Mouse (Mus musculus): ENCODE measurements around the gene Gprasp2.

DNA sequence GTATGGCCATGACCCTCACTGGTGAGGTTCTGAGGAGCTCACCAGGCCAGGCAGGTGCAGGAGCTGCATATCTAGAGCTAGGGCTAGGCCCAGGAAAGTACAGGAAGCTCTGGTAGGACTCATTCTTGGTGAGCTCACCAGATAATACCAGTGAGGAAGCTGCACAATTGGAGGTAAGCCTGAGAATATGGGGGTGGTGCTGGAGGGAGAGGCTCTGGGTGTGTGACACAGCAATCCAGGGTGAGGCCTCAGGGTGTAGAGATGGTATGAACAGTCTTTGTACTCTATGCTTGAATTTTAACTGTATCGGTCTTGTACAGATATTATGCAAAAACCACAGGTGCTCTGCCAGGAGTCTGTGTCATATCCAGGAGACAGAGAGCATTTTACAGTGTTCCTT is 40.8 kb downstream of the Gprasp2 start:
- TF ChIP-seq POLR2AphosphoS2 (IDR thresholded peaks at IDR 0.05; ENCODE audit: low read depth, low read length) (no peak), EP300 (IDR thresholded peaks at IDR 0.05; ENCODE audit: low read length) (no peak), TCF12 (IDR thresholded peaks at IDR 0.05; ENCODE audit: low read depth, low read length) (no peak), ZC3H11A (IDR thresholded peaks at IDR 0.05; ENCODE audit: low read depth, low read length) (no peak), ZKSCAN1 (IDR thresholded peaks at IDR 0.05; ENCODE audit: borderline replicate concordance, low read depth, low read length) (no peak)
